Mouse (Mus musculus): ENCODE measurements at regions not wholly inside any gene's neighbourhood (a gene's known extent, or its start where the extent isn't known, plus 50 kb on each side); places are given as distances from the start of the nearest gene placed in this dataset.

GRCm38 (mm10) chr12:107648008-107648407 is 159.6 kb downstream of the 3110018I06Rik start:
- no peak overlapping the region for H3K4me3 ChIP-seq (ENCODE audit: insufficient read depth, low read depth, low read length)
- WGBS, result 94% methylated on average over 9 of the region's 9 CpGs
- H3K9ac ChIP-seq (ENCODE audit: low read depth, low read length), result no peak overlapping the region
- no peaks in the 10 kb centered on the region for H3K36me3 ChIP-seq (ENCODE audit: control insufficient read depth, insufficient read depth, low read length)
- no peak for DNase-seq (ENCODE audit: extremely low read depth, low read depth, low spot score)
- H3K79me2 ChIP-seq (ENCODE audit: control insufficient read depth, insufficient read depth, low read length), result no peaks in the 10 kb centered on the region
- no peaks in the 10 kb centered on the region; the same call in 1 of the 2 replicates for H3K4me1 ChIP-seq (ENCODE audit: control insufficient read depth, insufficient read depth, low read length)
- TF ChIP-seq POLR2A (IDR thresholded peaks at IDR 0.05; ENCODE audit: extremely low read depth, insufficient read depth, low read length), result no peak
- TF ChIP-seq CTCF (IDR thresholded peaks at IDR 0.05; ENCODE audit: low read depth, low read length), result no peak
- no peaks in the 10 kb centered on the region for H3K27me3 ChIP-seq (ENCODE audit: control insufficient read depth, insufficient read depth, low read length)
- no peak overlapping the region for H3K27ac ChIP-seq (replicated peaks; ENCODE audit: insufficient read depth, low read depth, low read length)

- H3K36me3 ChIP-seq (ENCODE audit: control insufficient read depth, insufficient read depth, low read length), result no peaks in the 10 kb centered on the region
- H3K79me2 ChIP-seq (ENCODE audit: control insufficient read depth, insufficient read depth, low read length), result no peaks in the 10 kb centered on the region
- H3K4me3 ChIP-seq (ENCODE audit: insufficient read depth, low read depth, low read length), result no peak overlapping the region
- H3K9ac ChIP-seq (ENCODE audit: low read depth, low read length), result no peak overlapping the region
- no peak overlapping the region for H3K27ac ChIP-seq (replicated peaks; ENCODE audit: insufficient read depth, low read depth, low read length)
- no peaks in the 10 kb centered on the region for H3K4me1 ChIP-seq (ENCODE audit: control insufficient read depth, insufficient read depth, low read length)
- TF ChIP-seq CTCF (IDR thresholded peaks at IDR 0.05; ENCODE audit: low read depth, low read length) (no peak), POLR2A (IDR thresholded peaks at IDR 0.05; ENCODE audit: extremely low read depth, insufficient read depth, low read length) (no peak)
- DNase-seq (ENCODE audit: extremely low read depth, low read depth, low spot score), result no peak
- 67% methylated on average over 3 of the region's 3 CpGs for WGBS
- H3K27me3 ChIP-seq (ENCODE audit: control insufficient read depth, insufficient read depth, low read length), result no peaks in the 10 kb centered on the region
Measured at GRCm38 (mm10) chr12:107652126-107652728, 163.8 kb downstream of the 3110018I06Rik start.

DNA sequence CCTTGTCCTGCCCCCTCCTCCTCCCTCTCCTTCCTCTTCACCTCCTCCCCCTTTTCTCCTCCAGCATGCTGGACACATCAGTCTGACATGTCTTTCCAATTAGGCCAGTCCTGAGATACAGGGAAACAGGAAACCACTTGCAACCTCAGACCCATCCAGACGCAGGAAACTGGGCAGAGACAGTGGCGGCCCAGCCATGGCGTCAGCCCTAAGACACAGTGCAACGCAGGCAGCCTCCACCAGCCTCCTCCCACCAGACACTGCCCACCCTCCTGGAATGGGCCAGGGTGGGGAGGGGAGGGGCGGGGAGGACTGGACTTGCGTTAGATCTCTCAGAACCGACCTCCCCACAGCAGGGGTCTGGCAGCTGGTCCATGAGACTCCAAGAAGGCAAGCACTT is 164.7 kb downstream of the 3110018I06Rik start:
- Histone ChIP-seq H3K4me3 (ENCODE audit: insufficient read depth, low read depth, low read length) (no peak overlapping the region), H3K27ac (replicated peaks; ENCODE audit: insufficient read depth, low read depth, low read length) (no peak overlapping the region), H3K4me1 (ENCODE audit: control insufficient read depth, insufficient read depth, low read length) (no peaks in the 10 kb centered on the region), H3K79me2 (ENCODE audit: control insufficient read depth, insufficient read depth, low read length) (no peaks in the 10 kb centered on the region), H3K27me3 (ENCODE audit: control insufficient read depth, insufficient read depth, low read length) (no peaks in the 10 kb centered on the region), H3K9ac (ENCODE audit: low read depth, low read length) (no peak overlapping the region), H3K36me3 (ENCODE audit: control insufficient read depth, insufficient read depth, low read length) (no peaks in the 10 kb centered on the region)
- no peak for DNase-seq (ENCODE audit: extremely low read depth, low read depth, low spot score)
- WGBS, result 49% methylated on average over 7 of the region's 7 CpGs
- TF ChIP-seq POLR2A (IDR thresholded peaks at IDR 0.05; ENCODE audit: extremely low read depth, insufficient read depth, low read length) (no peak), CTCF (IDR thresholded peaks at IDR 0.05; ENCODE audit: low read depth, low read length) (no peak)

- Histone ChIP-seq H3K27ac (replicated peaks; ENCODE audit: insufficient read depth, low read depth, low read length) (no peak overlapping the region), H3K4me3 (ENCODE audit: insufficient read depth, low read depth, low read length) (no peak overlapping the region), H3K27me3 (ENCODE audit: control insufficient read depth, insufficient read depth, low read length) (no peaks in the 10 kb centered on the region), H3K79me2 (ENCODE audit: control insufficient read depth, insufficient read depth, low read length) (no peaks in the 10 kb centered on the region), H3K36me3 (ENCODE audit: control insufficient read depth, insufficient read depth, low read length) (no peaks in the 10 kb centered on the region), H3K9ac (ENCODE audit: low read depth, low read length) (no peak overlapping the region), H3K4me1 (ENCODE audit: control insufficient read depth, insufficient read depth, low read length) (no peaks in the 10 kb centered on the region)
- no peak for DNase-seq (ENCODE audit: extremely low read depth, low read depth, low spot score)
- 41% methylated on average over 5 of the region's 5 CpGs for WGBS
- TF ChIP-seq POLR2A (IDR thresholded peaks at IDR 0.05; ENCODE audit: extremely low read depth, insufficient read depth, low read length), result no peak
- TF ChIP-seq CTCF (IDR thresholded peaks at IDR 0.05; ENCODE audit: low read depth, low read length), result no peak
Measured at GRCm38 (mm10) chr12:107656846-107657245, 168.4 kb downstream of the 3110018I06Rik start.

DNA sequence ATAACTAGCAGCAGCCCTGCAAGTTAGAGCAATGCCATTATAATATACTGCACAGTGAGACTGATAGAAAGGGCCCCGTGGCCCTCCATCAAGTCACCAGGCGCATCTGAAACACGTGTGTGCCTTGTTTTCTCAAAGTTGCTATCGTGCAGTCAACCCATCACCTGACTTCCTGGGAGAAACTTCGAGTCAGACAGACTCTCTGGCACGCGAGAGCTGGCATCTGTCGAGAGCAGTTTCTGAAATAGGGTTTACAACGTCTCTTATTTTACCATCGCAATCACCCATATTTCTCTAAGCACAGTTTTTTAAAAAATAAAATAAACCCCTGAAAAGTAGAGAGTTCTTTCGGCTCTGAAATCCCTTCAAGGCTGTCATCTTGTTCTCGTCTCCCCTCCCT is 169.8 kb downstream of the 3110018I06Rik start:
- 81% methylated on average over 12 of the region's 12 CpGs for WGBS
- Histone ChIP-seq H3K27me3 (ENCODE audit: control insufficient read depth, insufficient read depth, low read length) (no peaks in the 10 kb centered on the region), H3K27ac (replicated peaks; ENCODE audit: insufficient read depth, low read depth, low read length) (no peak overlapping the region), H3K9ac (ENCODE audit: low read depth, low read length) (no peak overlapping the region), H3K4me3 (ENCODE audit: insufficient read depth, low read depth, low read length) (no peak overlapping the region), H3K79me2 (ENCODE audit: control insufficient read depth, insufficient read depth, low read length) (no peaks in the 10 kb centered on the region), H3K36me3 (ENCODE audit: control insufficient read depth, insufficient read depth, low read length) (no peaks in the 10 kb centered on the region), H3K4me1 (ENCODE audit: control insufficient read depth, insufficient read depth, low read length) (no peaks in the 10 kb centered on the region)
- no peak for TF ChIP-seq POLR2A (IDR thresholded peaks at IDR 0.05; ENCODE audit: extremely low read depth, insufficient read depth, low read length)
- no peak for TF ChIP-seq CTCF (IDR thresholded peaks at IDR 0.05; ENCODE audit: low read depth, low read length)
- no peak for DNase-seq (ENCODE audit: extremely low read depth, low read depth, low spot score)

GRCm38 (mm10) chr12:107658821-107659220 is 170.4 kb downstream of the 3110018I06Rik start:
- H3K4me1 ChIP-seq (ENCODE audit: control insufficient read depth, insufficient read depth, low read length), result no peaks in the 10 kb centered on the region
- 85% methylated on average over 9 of the region's 9 CpGs for WGBS
- H3K27me3 ChIP-seq (ENCODE audit: control insufficient read depth, insufficient read depth, low read length), result no peaks in the 10 kb centered on the region
- no peaks in the 10 kb centered on the region for H3K36me3 ChIP-seq (ENCODE audit: control insufficient read depth, insufficient read depth, low read length)
- H3K4me3 ChIP-seq (ENCODE audit: insufficient read depth, low read depth, low read length), result no peak overlapping the region
- DNase-seq (ENCODE audit: extremely low read depth, low read depth, low spot score), result no peak
- no peaks in the 10 kb centered on the region for H3K79me2 ChIP-seq (ENCODE audit: control insufficient read depth, insufficient read depth, low read length)
- H3K27ac ChIP-seq (replicated peaks; ENCODE audit: insufficient read depth, low read depth, low read length), result no peak overlapping the region
- TF ChIP-seq CTCF (IDR thresholded peaks at IDR 0.05; ENCODE audit: low read depth, low read length) (no peak), POLR2A (IDR thresholded peaks at IDR 0.05; ENCODE audit: extremely low read depth, insufficient read depth, low read length) (no peak)
- H3K9ac ChIP-seq (ENCODE audit: low read depth, low read length), result no peak overlapping the region
